Mouse (Mus musculus) ES-Bruce4 (cell line): ENCODE measurements at regions not wholly inside any gene's neighbourhood (a gene's known extent, or its start where the extent isn't known, plus 50 kb on each side); places are given as distances from the start of the nearest gene placed in this dataset.

Source experiments
- CTCF ChIP-seq: IDR thresholded peaks from one replicate; pipeline ENCODE4 v1.8.1; 2011; ENCODE audit warnings: low read depth, low read length
- EP300 ChIP-seq: IDR thresholded peaks from 2 replicates; pipeline ENCODE4 v1.6.1; 2011; ENCODE audit warnings: low read depth, low read length; ENCODE audit not compliant: insufficient read depth
- POLR2A ChIP-seq: IDR thresholded peaks from one replicate; pipeline ENCODE4 v1.8.1; 2011; ENCODE audit warnings: low read length; ENCODE audit not compliant: insufficient read depth

DNA sequence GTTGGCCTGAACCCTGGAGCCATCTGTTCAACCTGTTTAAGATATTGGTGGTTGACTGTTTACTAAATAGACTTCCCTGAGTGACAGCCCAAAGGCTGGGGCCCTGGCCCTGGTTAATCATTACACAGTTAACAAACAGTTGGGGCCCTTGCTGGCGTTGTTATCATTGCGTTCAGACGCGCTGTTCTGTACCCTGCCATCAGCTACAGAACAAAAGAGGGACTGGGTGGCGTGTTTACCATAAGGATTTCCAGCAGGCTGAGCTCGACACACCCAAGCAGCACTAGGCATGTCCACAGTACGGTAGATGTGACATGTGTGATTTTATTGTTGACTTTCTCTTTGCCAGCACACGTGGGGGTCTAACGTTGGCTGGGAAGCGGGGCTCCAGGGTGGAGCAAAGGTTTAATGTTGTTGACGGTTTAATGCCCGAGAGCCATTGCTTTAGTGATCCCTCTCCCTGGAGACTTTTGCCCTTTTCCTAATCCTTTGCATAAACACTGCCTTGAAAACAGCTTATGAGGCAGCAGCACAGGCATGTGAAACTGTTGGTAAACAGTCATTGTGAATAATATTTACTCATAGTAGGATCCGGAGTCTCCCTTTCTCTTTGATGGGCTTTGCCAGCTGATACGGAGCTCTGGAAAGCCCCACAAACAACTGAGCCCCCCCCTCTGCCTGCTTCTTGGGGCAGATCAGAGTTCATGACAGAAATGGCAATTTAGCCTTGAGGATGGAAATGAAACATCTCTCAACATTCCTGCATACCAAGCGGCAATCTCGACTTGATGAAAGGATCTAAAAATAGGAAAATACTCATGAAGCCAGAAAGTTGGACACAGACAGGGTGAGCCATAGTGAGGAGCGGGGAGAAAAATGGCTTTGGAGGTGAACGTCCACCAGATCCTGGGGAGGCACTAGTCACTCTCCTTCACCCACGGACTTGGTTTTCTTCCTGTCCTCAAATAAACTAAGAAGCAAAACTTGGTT, 197.1 kb upstream of the Kit start:
- TF ChIP-seq CTCF (no peak), POLR2A (no peak), EP300 (no peak)
